Mouse (Mus musculus): Measurements from ENCODE around the gene C1qbp.

GRCm38 (mm10) chr11:70935316-70935715 is 47.5 kb downstream of the C1qbp start:
- TF ChIP-seq POLR2A (IDR thresholded peaks at IDR 0.05; ENCODE audit: borderline replicate concordance, extremely low read depth, insufficient read depth, insufficient read length, poor library complexity, severe bottlenecking), result no peak
- TF ChIP-seq CTCF (IDR thresholded peaks at IDR 0.05; ENCODE audit: borderline replicate concordance, extremely low read depth, insufficient read depth, insufficient read length), result no peak

Measured in brain, embryonic 14.5 days (tissue).